Mouse (Mus musculus) kidney, postnatal 0 days (tissue): Measurements from ENCODE around the gene Tfpt. TPM values are rescaled to one million over a fixed set of nuclear protein-coding genes. Genes with fewer than 3 reads are reported as not detected.

Experiments used
- ATAC-seq: fragments of 200-750 bp; cut with Nextera tagmentation; replicated peaks from 2 replicates; pipeline ENCODE4 v1.8.0; 2017; ENCODE audit warnings: low read depth, moderate number of reproducible peaks, moderate TSS enrichment, moderate library complexity; ENCODE audit not compliant: low FRiP score
- DNase-seq: peaks from one replicate; pipeline ENCODE4 v3.0.0-alpha.2; 2016; ENCODE audit warnings: low spot score
- H3K27ac ChIP-seq: fragments of 300-500 bp; sonication (generic); 2 replicates; pipeline ENCODE4 v1.5.1; 2014; ENCODE audit warnings: mild to moderate bottlenecking
- H3K27me3 ChIP-seq: fragments of 300-500 bp; sonication (generic); 2 replicates; pipeline ENCODE4 v1.6.1; 2014; ENCODE audit warnings: low read length, mixed read lengths; ENCODE audit not compliant: insufficient read depth
- H3K36me3 ChIP-seq: fragments of 300-500 bp; sonication (generic); 2 replicates; pipeline ENCODE4 v1.6.1; 2014; ENCODE audit warnings: low read length, mixed read lengths; ENCODE audit not compliant: insufficient read depth
- H3K4me1 ChIP-seq: fragments of 300-500 bp; sonication (generic); replicated peaks from 2 replicates; pipeline ENCODE4 v1.6.1; 2014; ENCODE audit warnings: antibody characterized with exemption, low read length, mixed read lengths; ENCODE audit not compliant: insufficient read depth
- H3K4me2 ChIP-seq: fragments of 300-500 bp; sonication (generic); 2 replicates; pipeline ENCODE4 v1.6.1; 2014; ENCODE audit warnings: mild to moderate bottlenecking, low read length, moderate library complexity, mixed read lengths
- H3K4me3 ChIP-seq: fragments of 300-500 bp; sonication (generic); replicated peaks from 2 replicates; pipeline ENCODE4 v1.5.1; 2014; ENCODE audit warnings: low read depth, low read length
- H3K9ac ChIP-seq: fragments of 300-500 bp; sonication (generic); 2 replicates; pipeline ENCODE4 v1.6.1; 2014; ENCODE audit warnings: low read depth, low read length
- H3K9me3 ChIP-seq: fragments of 300-500 bp; sonication (generic); replicated peaks from 2 replicates; pipeline ENCODE4 v1.6.1; 2016; ENCODE audit warnings: low read length, inconsistent platforms, mixed read lengths
- CTCF ChIP-seq: IDR thresholded peaks from 2 replicates; pipeline ENCODE4 v1.5.1; 2016; ENCODE audit warnings: antibody characterized with exemption, low read depth, mild to moderate bottlenecking, moderate library complexity
- WGBS: fragments of 180-500 bp; shearing (Covaris S2); extraction: QIAGEN DNeasy Blood & Tissue Kit; methylation state at CpG from one replicate; pipeline ENCODE4 v1.1.7; 2014; 5-methylcytosine and 5-hydroxymethylcytosine counted together
- polyA plus RNA-seq: library from polyadenylated mRNA; unstranded; fragments of >200 nt; fragmentation: Nextera tagmentation; extraction: Ambion mirVana; gene quantifications from 2 replicates; pipeline ENCODE4 v1.2.1, GENCODE M21; 2015

The Tfpt gene
- polyA plus RNA-seq, 1 experiment from 2014 or later, result 19.3 TPM

GRCm38 (mm10) chr7:3646188-3646587, 16.5 kb upstream of the Tfpt start:
- peak; percentile 11 for DNase-seq
- Histone ChIP-seq H3K4me3 (peak overlapping the region; percentile 85), H3K27ac (0 out of 2 replicates have a peak overlapping the region, but pooled peaks have one; percentile 3), H3K9ac (peak overlapping the region; percentile 98), H3K4me2 (peak overlapping the region; percentile 71), H3K27me3 (no peaks in the 10 kb centered on the region), H3K36me3 (peaks cover 9% of the 10 kb centered on the region), H3K9me3 (no peaks in the 10 kb centered on the region), H3K4me1 (peaks cover 26% of the 10 kb centered on the region)
- 12% methylated on average over 9 of the region's 9 CpGs for WGBS
- TF ChIP-seq CTCF, result no peak
- no peak for ATAC-seq

DNA sequence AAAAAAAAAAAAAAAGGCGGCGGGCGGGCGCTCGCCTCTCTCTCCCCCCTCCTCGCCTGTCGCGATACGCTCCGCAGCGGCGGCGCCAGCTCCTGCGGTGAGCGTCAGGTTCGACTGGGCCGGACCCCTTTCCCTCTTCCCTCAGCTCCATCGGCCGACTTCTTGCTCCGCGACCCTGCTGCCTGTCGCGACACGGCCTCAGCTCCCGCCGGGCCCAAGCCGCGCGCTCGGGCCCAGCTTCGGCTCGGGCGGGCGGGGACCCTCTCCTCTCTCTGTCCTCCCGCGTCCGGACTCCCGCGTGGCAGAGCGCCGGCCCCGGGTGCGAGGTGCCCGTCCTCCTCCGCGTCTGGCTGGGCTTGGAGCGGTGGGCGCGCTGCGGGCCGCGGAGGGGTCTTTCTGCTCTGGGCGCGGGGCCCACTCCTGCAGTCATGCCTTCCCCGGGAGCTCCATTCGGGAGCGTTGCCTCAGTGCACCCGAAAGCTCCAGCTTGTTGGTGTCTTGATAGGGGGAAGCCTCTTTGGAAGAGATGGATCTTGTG, 15.8 kb upstream of the Tfpt start:
- Histone ChIP-seq H3K9me3 (no peaks in the 10 kb centered on the region), H3K4me1 (peaks cover 26% of the 10 kb centered on the region), H3K27me3 (no peaks in the 10 kb centered on the region), H3K4me3 (peak overlapping the region; percentile 85), H3K27ac (peak overlapping the region; percentile 99), H3K4me2 (peak overlapping the region; percentile 71), H3K36me3 (peaks cover 3% of the 10 kb centered on the region; the same call in 1 of the 2 replicates), H3K9ac (peak overlapping the region; percentile 98)
- no peak for TF ChIP-seq CTCF
- ATAC-seq (0 out of 2 replicates have a peak, but pooled peaks have one; percentile 2), DNase-seq (peak; percentile 25)
- WGBS, result under 1% methylated on average over 38 of the region's 58 CpGs

DNA sequence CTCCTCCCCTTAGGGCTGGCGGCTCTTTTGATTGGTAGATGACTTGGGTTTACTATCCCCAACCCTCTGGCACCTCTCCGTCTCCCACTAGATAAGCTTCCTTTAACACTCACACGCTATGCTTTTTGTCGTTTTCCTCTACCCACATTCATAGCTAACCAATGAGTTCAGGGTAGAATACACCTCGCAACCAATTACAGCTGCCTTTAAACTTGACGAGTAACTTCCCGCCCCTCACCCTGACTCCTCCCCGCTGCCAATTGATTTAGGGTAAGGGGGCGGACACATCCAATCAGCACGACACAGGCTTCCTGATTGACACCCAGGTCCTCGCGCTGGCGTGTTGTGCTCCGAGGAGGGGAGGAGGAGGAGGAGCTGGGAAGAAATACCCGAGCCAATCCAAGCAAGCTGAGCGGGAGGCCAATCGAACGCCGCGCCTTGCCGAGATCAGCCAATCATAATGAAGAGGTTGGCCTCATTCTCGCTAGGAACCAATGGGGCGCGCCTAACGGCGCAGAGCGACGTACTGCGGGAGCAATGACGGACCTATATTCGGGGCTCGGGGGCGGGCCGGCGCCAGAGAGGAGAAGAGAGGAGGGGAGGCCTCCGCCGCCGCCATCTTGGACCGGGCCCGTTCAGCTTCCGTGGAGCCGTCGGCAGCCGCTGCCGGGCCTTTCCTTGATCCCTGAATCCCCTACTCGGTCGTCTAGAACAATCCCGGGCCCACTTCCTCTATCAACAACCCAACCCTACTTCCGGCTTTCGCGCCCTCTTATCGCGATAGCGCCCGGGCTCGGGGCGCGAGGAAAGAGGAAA, 15.2 kb upstream of the Tfpt start, which contains the start of gene Cnot3:
Gene Cnot3 (plus strand): TSS at position 597 of the 816 bp plus-strand sequence.
- Histone ChIP-seq H3K9me3 (no peaks in the 10 kb centered on the region), H3K4me2 (peak within 1 kb of the TSS; percentile 71), H3K27ac (peak within 1 kb of the TSS; percentile 99), H3K27me3 (no peaks in the 10 kb centered on the region), H3K9ac (peak within 1 kb of the TSS; percentile 98), H3K36me3 (peaks cover 5% of the 10 kb centered on the region), H3K4me3 (peak within 1 kb of the TSS; percentile 85), H3K4me1 (peaks cover 26% of the 10 kb centered on the region)
- ATAC-seq, result peak; percentile 98
- DNase-seq, result peak; percentile 99
- WGBS, result 1% methylated on average over 57 of the region's 58 CpGs
- TF ChIP-seq CTCF, result no peak

DNA sequence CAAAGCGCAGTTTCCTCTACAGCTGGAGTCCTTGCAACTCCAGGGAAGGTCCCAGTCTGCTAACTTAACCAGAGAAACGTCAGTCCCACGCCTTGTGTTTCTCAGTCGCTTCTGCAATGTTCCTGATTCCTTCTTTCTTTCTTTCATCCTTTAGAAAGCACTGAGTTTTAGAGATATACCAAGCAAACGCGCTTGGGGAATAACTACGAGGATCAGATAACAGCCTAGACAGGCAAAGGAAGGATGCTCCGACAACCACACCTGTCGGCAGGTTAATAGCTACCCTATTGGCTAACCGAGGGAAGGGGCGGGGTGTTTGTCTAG, 14.6 kb upstream of the Tfpt start:
- H3K9me3 ChIP-seq, result no peaks in the 10 kb centered on the region
- H3K36me3 ChIP-seq, result peaks cover 11% of the 10 kb centered on the region; the same call in 1 of the 2 replicates
- DNase-seq, result no peak
- 4% methylated on average over 11 of the region's 11 CpGs for WGBS
- ATAC-seq, result no peak
- H3K9ac ChIP-seq, result no peak overlapping the region
- TF ChIP-seq CTCF, result no peak
- H3K4me1 ChIP-seq, result peaks cover 26% of the 10 kb centered on the region
- peak overlapping the region; percentile 55 for H3K4me2 ChIP-seq
- peak overlapping the region; percentile 71; the same call in 1 of the 2 replicates for H3K27ac ChIP-seq
- peak overlapping the region; percentile 85 for H3K4me3 ChIP-seq
- H3K27me3 ChIP-seq, result no peaks in the 10 kb centered on the region

DNA sequence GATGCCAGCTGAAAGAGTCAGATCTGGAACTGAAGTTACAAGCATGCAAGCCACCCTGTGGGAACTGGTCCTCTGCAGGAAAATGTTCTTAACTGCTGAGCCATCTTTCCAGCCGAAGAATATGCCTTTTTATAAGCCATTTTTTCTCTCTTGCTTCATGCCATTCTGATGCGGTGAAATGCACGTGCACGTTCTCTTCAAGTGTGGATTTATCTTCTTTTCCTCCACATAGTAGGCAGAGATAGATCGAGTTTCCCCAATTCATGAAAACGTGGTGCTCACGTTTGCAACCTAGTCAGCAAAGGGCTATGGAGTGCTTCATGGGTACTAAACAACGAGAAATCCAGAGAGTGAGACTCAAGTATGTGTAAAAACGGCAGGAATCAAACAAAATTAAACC, 14.1 kb upstream of the Tfpt start:
- H3K4me2 ChIP-seq, result peak overlapping the region; percentile 55
- no peak for TF ChIP-seq CTCF
- H3K27me3 ChIP-seq, result no peaks in the 10 kb centered on the region
- peak overlapping the region; percentile 85 for H3K4me3 ChIP-seq
- no peaks in the 10 kb centered on the region for H3K9me3 ChIP-seq
- DNase-seq, result no peak
- 0 out of 2 replicates have a peak overlapping the region, but pooled peaks have one; percentile 71 for H3K27ac ChIP-seq
- ATAC-seq, result no peak
- H3K9ac ChIP-seq, result 0 out of 2 replicates have a peak overlapping the region, but pooled peaks have one; percentile 24
- WGBS, result 16% methylated on average over 9 of the region's 9 CpGs
- H3K4me1 ChIP-seq, result peaks cover 26% of the 10 kb centered on the region
- peaks cover 14% of the 10 kb centered on the region; the same call in 1 of the 2 replicates for H3K36me3 ChIP-seq

GRCm38 (mm10) chr7:3643412-3643811, 13.7 kb upstream of the Tfpt start:
- H3K27me3 ChIP-seq, result no peaks in the 10 kb centered on the region
- no peak for DNase-seq
- H3K4me2 ChIP-seq, result no peak overlapping the region
- no peak overlapping the region for H3K27ac ChIP-seq
- H3K4me1 ChIP-seq, result peaks cover 22% of the 10 kb centered on the region
- WGBS, result 68% methylated on average over 5 of the region's 5 CpGs
- H3K36me3 ChIP-seq, result peaks cover 17% of the 10 kb centered on the region; the same call in 1 of the 2 replicates
- H3K9ac ChIP-seq, result no peak overlapping the region
- no peaks in the 10 kb centered on the region for H3K9me3 ChIP-seq
- ATAC-seq, result no peak
- no peak overlapping the region for H3K4me3 ChIP-seq
- TF ChIP-seq CTCF, result no peak
